Mouse (Mus musculus) retina, postnatal 7 days (tissue): ENCODE measurements around the gene Atrip.

ENCODE experiments used
- DNase-seq: peaks from one replicate; pipeline ENCODE4 v3.0.0-alpha.2; 2012; ENCODE audit warnings: low read depth, low spot score

The Atrip gene

GRCm38 (mm10) chr9:109038086-109038895, 35.6 kb downstream of the Atrip start, which contains the start of gene Shisa5:
Shisa5 (plus strand) TSS chr9:109038565.
- DNase-seq = no peak

- DNase-seq = no peak
These were observed 41.5 kb downstream of the Atrip start for GRCm38 (mm10) chr9:109032435-109032834.

GRCm38 (mm10) chr9:109031686-109032085, 42.2 kb downstream of the Atrip start:
- DNase-seq = no peak

- no peak for DNase-seq
These were observed 42.9 kb downstream of the Atrip start for GRCm38 (mm10) chr9:109031001-109031400.

GRCm38 (mm10) chr9:109030312-109030711, 43.6 kb downstream of the Atrip start:
- DNase-seq = no peak

- DNase-seq = no peak
These were observed 45.0 kb downstream of the Atrip start for GRCm38 (mm10) chr9:109028919-109029318.

GRCm38 (mm10) chr9:109028421-109028820, 45.5 kb downstream of the Atrip start:
- no peak for DNase-seq

GRCm38 (mm10) chr9:109027521-109027920, 46.4 kb downstream of the Atrip start:
- no peak for DNase-seq

- no peak for DNase-seq
These were observed 50.8 kb downstream of the Atrip start for GRCm38 (mm10) chr9:109022866-109023685.

GRCm38 (mm10) chr9:109021428-109021827, 52.5 kb downstream of the Atrip start:
- no peak for DNase-seq

- DNase-seq = no peak
These were observed 56.8 kb downstream of the Atrip start for GRCm38 (mm10) chr9:109016973-109017604.

- no peak for DNase-seq
These were observed 58.5 kb downstream of the Atrip start for GRCm38 (mm10) chr9:109015397-109015796.

- no peak for DNase-seq
These were observed 63.6 kb downstream of the Atrip start for GRCm38 (mm10) chr9:109010316-109010690.

- DNase-seq = no peak
These were observed 64.1 kb downstream of the Atrip start for GRCm38 (mm10) chr9:109009636-109010315.

- DNase-seq = no peak
These were observed 64.8 kb downstream of the Atrip start for GRCm38 (mm10) chr9:109008994-109009635.

- DNase-seq = no peak
These were observed 65.8 kb downstream of the Atrip start for GRCm38 (mm10) chr9:109008081-109008480.
